Mouse (Mus musculus) forebrain, postnatal 0 days (tissue): ENCODE measurements around the gene Eif4b. TPM values are rescaled to one million over a fixed set of nuclear protein-coding genes. Genes with fewer than 3 reads are reported as not detected.

ENCODE experiments used
- ATAC-seq: fragments of 200-750 bp; cut with Nextera tagmentation; 2 replicates; pipeline ENCODE4 v1.8.0; 2017; ENCODE audit warnings: mild to moderate bottlenecking, moderate library complexity
- DNase-seq: peaks from one replicate; pipeline ENCODE4 v3.0.0-alpha.2; 2015
- H3K27ac ChIP-seq: fragments of 300-500 bp; sonication (generic); 2 replicates; pipeline ENCODE4 v1.5.1; 2014; ENCODE audit warnings: low read depth, mild to moderate bottlenecking, antibody characterized with exemption, low read length, moderate library complexity, mixed read lengths
- H3K27me3 ChIP-seq: fragments of 300-500 bp; sonication (generic); 2 replicates; pipeline ENCODE4 v1.6.1; 2014; ENCODE audit warnings: mild to moderate bottlenecking, low read length, mixed read lengths; ENCODE audit not compliant: insufficient read depth
- H3K36me3 ChIP-seq: fragments of 300-500 bp; sonication (generic); 2 replicates; pipeline ENCODE4 v1.6.1; 2014; ENCODE audit warnings: mild to moderate bottlenecking, moderate library complexity; ENCODE audit not compliant: insufficient read depth
- H3K4me1 ChIP-seq: fragments of 300-500 bp; sonication (generic); 2 replicates; pipeline ENCODE4 v1.6.1; 2014; ENCODE audit warnings: antibody characterized with exemption; ENCODE audit not compliant: insufficient read depth
- H3K4me2 ChIP-seq: fragments of 300-500 bp; sonication (generic); 2 replicates; pipeline ENCODE4 v1.6.1; 2014; ENCODE audit warnings: low read depth, mild to moderate bottlenecking, moderate library complexity
- H3K4me3 ChIP-seq: fragments of 300-500 bp; sonication (generic); 2 replicates; pipeline ENCODE4 v1.5.1; 2014; ENCODE audit warnings: low read depth, low read length, mixed read lengths
- H3K9ac ChIP-seq: fragments of 300-500 bp; sonication (generic); 2 replicates; pipeline ENCODE4 v1.6.1; 2014; ENCODE audit warnings: mild to moderate bottlenecking
- H3K9me3 ChIP-seq: fragments of 300-500 bp; sonication (generic); 2 replicates; pipeline ENCODE4 v1.6.1; 2016; ENCODE audit warnings: low read length
- CTCF ChIP-seq: sonication (generic); IDR thresholded peaks from 2 replicates; pipeline ENCODE4 v1.5.1; 2016; ENCODE audit warnings: antibody characterized with exemption, control low read depth, low read depth
- WGBS: fragments of 180-500 bp; shearing (Covaris S2); extraction: QIAGEN DNeasy Blood & Tissue Kit; methylation state at CpG from one replicate; pipeline ENCODE4 v1.1.7; 2014; 5-methylcytosine and 5-hydroxymethylcytosine counted together
- polyA plus RNA-seq: library from polyadenylated mRNA; unstranded; fragments of >200 nt; fragmentation: Nextera tagmentation; extraction: Ambion mirVana; gene quantifications from 2 replicates; pipeline ENCODE4 v1.2.1, GENCODE M21; 2015
- total RNA-seq: library from RNA; depleted of rRNA; stranded (reverse); fragments of >200 nt; gene quantifications from 2 replicates; pipeline ENCODE4 v1.2.3, GENCODE M21; 2014

Gene Eif4b
- total and polyA plus RNA-seq, 2 experiments from 2014 or later, result 72.8 to 194 TPM

GRCm38 (mm10) chr15:102135522-102136128, 62.1 kb downstream of the Eif4b start:
- DNase-seq, result no peak
- TF ChIP-seq CTCF, result no peak

GRCm38 (mm10) chr15:102136129-102136758, 62.7 kb downstream of the Eif4b start, which contains the start of gene Spryd3:
TSS of gene Spryd3 (minus strand) at chr15:102136234.
- Histone ChIP-seq H3K9me3 (no peaks in the 10 kb centered on the region), H3K9ac (peak within 1 kb of the TSS; percentile 93), H3K4me3 (peak within 1 kb of the TSS; percentile 91), H3K27me3 (no peaks in the 10 kb centered on the region), H3K27ac (peak within 1 kb of the TSS; percentile 87), H3K36me3 (peaks cover 16% of the 10 kb centered on the region), H3K4me2 (peak within 1 kb of the TSS; percentile 67), H3K4me1 (peaks cover 4% of the 10 kb centered on the region; the same call in 1 of the 2 replicates)
- ATAC-seq (peak; percentile 100), DNase-seq (peak; percentile 98)
- WGBS, result under 1% methylated on average over 49 of the region's 50 CpGs
- no peak for TF ChIP-seq CTCF

More at GRCm38 (mm10) chr15:102135522-102136128, 62.1 kb downstream of the Eif4b start:
- peaks cover 4% of the 10 kb centered on the region; the same call in 1 of the 2 replicates for H3K4me1 ChIP-seq
- peak overlapping the region; percentile 91 for H3K4me3 ChIP-seq
- ATAC-seq, result peak; percentile 38
- peaks cover 22% of the 10 kb centered on the region for H3K36me3 ChIP-seq
- H3K4me2 ChIP-seq, result peak overlapping the region; percentile 67
- H3K9ac ChIP-seq, result peak overlapping the region; percentile 93
- H3K27me3 ChIP-seq, result no peaks in the 10 kb centered on the region
- 3% methylated on average over 33 of the region's 35 CpGs for WGBS
- H3K27ac ChIP-seq, result peak overlapping the region; percentile 87
- no peaks in the 10 kb centered on the region for H3K9me3 ChIP-seq

- DNase-seq, result no peak
- no peaks in the 10 kb centered on the region for H3K4me1 ChIP-seq
- no peak for TF ChIP-seq CTCF
- H3K27ac ChIP-seq, result no peak overlapping the region
- H3K9ac ChIP-seq, result no peak overlapping the region
- H3K4me3 ChIP-seq, result no peak overlapping the region
- ATAC-seq, result no peak
- no peak overlapping the region for H3K4me2 ChIP-seq
- H3K36me3 ChIP-seq, result no peaks in the 10 kb centered on the region
- H3K9me3 ChIP-seq, result no peaks in the 10 kb centered on the region
- H3K27me3 ChIP-seq, result peaks cover 14% of the 10 kb centered on the region
- WGBS, result 84% methylated on average over 5 of the region's 5 CpGs
Measured at GRCm38 (mm10) chr15:102141120-102141519, 67.5 kb downstream of the Eif4b start.

- DNase-seq (no peak), ATAC-seq (no peak)
- Histone ChIP-seq H3K27me3 (peaks cover 14% of the 10 kb centered on the region), H3K4me2 (no peak overlapping the region), H3K27ac (no peak overlapping the region), H3K4me1 (no peaks in the 10 kb centered on the region), H3K9ac (no peak overlapping the region), H3K36me3 (no peaks in the 10 kb centered on the region), H3K4me3 (no peak overlapping the region), H3K9me3 (no peaks in the 10 kb centered on the region)
- 48% methylated on average over 23 of the region's 23 CpGs for WGBS
- TF ChIP-seq CTCF, result no peak
Measured at GRCm38 (mm10) chr15:102142914-102143912, 69.6 kb downstream of the Eif4b start.

GRCm38 (mm10) chr15:102144274-102144711, 70.7 kb downstream of the Eif4b start, which contains the start of gene Igfbp6:
TSS of gene Igfbp6 (plus strand) at chr15:102144362.
- Histone ChIP-seq H3K27ac (no peak within 1 kb of the TSS), H3K4me1 (no peaks in the 10 kb centered on the region), H3K9ac (no peak within 1 kb of the TSS), H3K4me2 (no peak within 1 kb of the TSS), H3K27me3 (peaks cover 14% of the 10 kb centered on the region), H3K4me3 (no peak within 1 kb of the TSS), H3K9me3 (no peaks in the 10 kb centered on the region), H3K36me3 (no peaks in the 10 kb centered on the region)
- WGBS, result 4% methylated on average over 22 of the region's 22 CpGs
- no peak for TF ChIP-seq CTCF
- no peak for DNase-seq
- ATAC-seq, result no peak

GRCm38 (mm10) chr15:102144726-102145125, 71.2 kb downstream of the Eif4b start:
- 9% methylated on average over 18 of the region's 19 CpGs for WGBS
- no peak overlapping the region for H3K4me2 ChIP-seq
- no peak overlapping the region for H3K9ac ChIP-seq
- no peaks in the 10 kb centered on the region for H3K4me1 ChIP-seq
- H3K4me3 ChIP-seq, result no peak overlapping the region
- no peak for TF ChIP-seq CTCF
- peaks cover 14% of the 10 kb centered on the region for H3K27me3 ChIP-seq
- DNase-seq (no peak), ATAC-seq (no peak)
- H3K27ac ChIP-seq, result no peak overlapping the region
- H3K36me3 ChIP-seq, result no peaks in the 10 kb centered on the region
- H3K9me3 ChIP-seq, result no peaks in the 10 kb centered on the region
